Mouse (Mus musculus) forebrain, postnatal 0 days (tissue): ENCODE results near the gene Gpr108. TPM values are rescaled to one million over a fixed set of nuclear protein-coding genes. Genes with fewer than 3 reads are reported as not detected.
"Not testable (repeated sequence)": the region's sequence is repeated elsewhere in the genome, so short reads cannot be mapped to it uniquely, and the experiment has no call there.

ENCODE experiments used
- ATAC-seq: fragments of 200-750 bp; cut with Nextera tagmentation; 2 replicates; pipeline ENCODE4 v1.8.0; 2017; ENCODE audit warnings: mild to moderate bottlenecking, moderate library complexity
- DNase-seq: peaks from one replicate; pipeline ENCODE4 v3.0.0-alpha.2; 2015
- H3K27ac ChIP-seq: fragments of 300-500 bp; sonication (generic); 2 replicates; pipeline ENCODE4 v1.5.1; 2014; ENCODE audit warnings: low read depth, mild to moderate bottlenecking, antibody characterized with exemption, low read length, moderate library complexity, mixed read lengths
- H3K27me3 ChIP-seq: fragments of 300-500 bp; sonication (generic); 2 replicates; pipeline ENCODE4 v1.6.1; 2014; ENCODE audit warnings: mild to moderate bottlenecking, low read length, mixed read lengths; ENCODE audit not compliant: insufficient read depth
- H3K36me3 ChIP-seq: fragments of 300-500 bp; sonication (generic); 2 replicates; pipeline ENCODE4 v1.6.1; 2014; ENCODE audit warnings: mild to moderate bottlenecking, moderate library complexity; ENCODE audit not compliant: insufficient read depth
- H3K4me1 ChIP-seq: fragments of 300-500 bp; sonication (generic); 2 replicates; pipeline ENCODE4 v1.6.1; 2014; ENCODE audit warnings: antibody characterized with exemption; ENCODE audit not compliant: insufficient read depth
- H3K4me2 ChIP-seq: fragments of 300-500 bp; sonication (generic); 2 replicates; pipeline ENCODE4 v1.6.1; 2014; ENCODE audit warnings: low read depth, mild to moderate bottlenecking, moderate library complexity
- H3K4me3 ChIP-seq: fragments of 300-500 bp; sonication (generic); 2 replicates; pipeline ENCODE4 v1.5.1; 2014; ENCODE audit warnings: low read depth, low read length, mixed read lengths
- H3K9ac ChIP-seq: fragments of 300-500 bp; sonication (generic); 2 replicates; pipeline ENCODE4 v1.6.1; 2014; ENCODE audit warnings: mild to moderate bottlenecking
- H3K9me3 ChIP-seq: fragments of 300-500 bp; sonication (generic); 2 replicates; pipeline ENCODE4 v1.6.1; 2016; ENCODE audit warnings: low read length
- CTCF ChIP-seq: sonication (generic); IDR thresholded peaks from 2 replicates; pipeline ENCODE4 v1.5.1; 2016; ENCODE audit warnings: antibody characterized with exemption, control low read depth, low read depth
- WGBS: fragments of 180-500 bp; shearing (Covaris S2); extraction: QIAGEN DNeasy Blood & Tissue Kit; methylation state at CpG from one replicate; pipeline ENCODE4 v1.1.7; 2014; 5-methylcytosine and 5-hydroxymethylcytosine counted together
- polyA plus RNA-seq: library from polyadenylated mRNA; unstranded; fragments of >200 nt; fragmentation: Nextera tagmentation; extraction: Ambion mirVana; gene quantifications from 2 replicates; pipeline ENCODE4 v1.2.1, GENCODE M21; 2015
- total RNA-seq: library from RNA; depleted of rRNA; stranded (reverse); fragments of >200 nt; gene quantifications from 2 replicates; pipeline ENCODE4 v1.2.3, GENCODE M21; 2014

The Gpr108 gene
- total and polyA plus RNA-seq, 2 experiments from 2014 or later, result 17.5 to 18.6 TPM

GRCm38 (mm10) chr17:57278537-57278936 lies 30.3 kb upstream of the Gpr108 start:
- no peaks in the 10 kb centered on the region; the same call in 1 of the 2 replicates for H3K27me3 ChIP-seq
- ATAC-seq (no peak), DNase-seq (no peak)
- H3K27ac ChIP-seq, result no peak overlapping the region
- H3K4me2 ChIP-seq, result no peak overlapping the region
- H3K9me3 ChIP-seq, result no peaks in the 10 kb centered on the region
- H3K4me3 ChIP-seq, result no peak overlapping the region
- 0 out of 2 replicates have a peak, but pooled peaks cover 3% of the 10 kb centered on the region for H3K4me1 ChIP-seq
- no peaks in the 10 kb centered on the region for H3K36me3 ChIP-seq
- no peak for TF ChIP-seq CTCF
- WGBS, result 89% methylated on average over 2 of the region's 2 CpGs
- no peak overlapping the region for H3K9ac ChIP-seq

GRCm38 (mm10) chr17:57277598-57278261 lies 29.5 kb upstream of the Gpr108 start:
- not testable (repeated sequence) for H3K27me3 ChIP-seq, H3K4me2 ChIP-seq, H3K4me3 ChIP-seq, H3K9me3 ChIP-seq, H3K4me1 ChIP-seq, DNase-seq, ATAC-seq, H3K36me3 ChIP-seq, H3K27ac ChIP-seq, H3K9ac ChIP-seq
- 87% methylated on average over 4 of the region's 5 CpGs for WGBS

DNA sequence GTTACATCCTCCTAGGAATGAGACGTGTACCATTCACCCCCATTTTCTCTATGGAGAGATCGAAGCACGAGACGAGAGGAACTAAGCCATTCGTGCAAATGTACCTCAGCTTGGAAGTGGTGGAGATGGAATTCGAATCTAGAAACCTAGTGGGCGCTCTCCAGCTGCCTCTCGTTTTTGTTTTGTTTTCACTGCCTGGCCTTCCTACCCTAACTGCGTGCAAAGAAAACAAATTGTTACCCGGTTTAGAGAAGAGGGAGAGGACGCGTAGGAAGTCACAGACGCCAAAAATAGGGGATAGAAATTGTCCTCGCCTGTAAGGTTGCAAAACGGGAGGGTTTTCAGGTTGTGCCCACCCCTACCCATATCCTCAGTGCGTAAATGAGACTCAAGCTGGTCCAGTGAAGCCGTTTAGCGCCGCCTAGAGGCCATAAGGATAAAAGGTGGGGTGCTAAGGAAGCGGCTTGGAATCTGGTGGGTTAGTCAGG lies 28.4 kb upstream of the Gpr108 start:
- ATAC-seq, result peak; percentile 86
- peak overlapping the region; percentile 76 for H3K4me2 ChIP-seq
- peak overlapping the region; percentile 59 for H3K4me3 ChIP-seq
- H3K27me3 ChIP-seq, result no peaks in the 10 kb centered on the region; the same call in 1 of the 2 replicates
- no peak overlapping the region; the same call in 1 of the 2 replicates for H3K27ac ChIP-seq
- 0 out of 2 replicates have a peak, but pooled peaks cover 3% of the 10 kb centered on the region for H3K4me1 ChIP-seq
- peak; percentile 90 for DNase-seq
- no peaks in the 10 kb centered on the region for H3K9me3 ChIP-seq
- H3K9ac ChIP-seq, result peak overlapping the region; percentile 45
- WGBS, result under 1% methylated on average over 20 of the region's 20 CpGs
- TF ChIP-seq CTCF, result peak; percentile 88
- no peaks in the 10 kb centered on the region for H3K36me3 ChIP-seq

GRCm38 (mm10) chr17:57275997-57276351 lies 27.7 kb upstream of the Gpr108 start:
- Histone ChIP-seq H3K27ac (no peak overlapping the region), H3K4me2 (peak overlapping the region; percentile 76), H3K9me3 (no peaks in the 10 kb centered on the region), H3K27me3 (no peaks in the 10 kb centered on the region; the same call in 1 of the 2 replicates), H3K4me1 (0 out of 2 replicates have a peak, but pooled peaks cover 3% of the 10 kb centered on the region), H3K9ac (peak overlapping the region; percentile 45), H3K36me3 (no peaks in the 10 kb centered on the region), H3K4me3 (peak overlapping the region; percentile 59)
- DNase-seq (peak; percentile 36), ATAC-seq (no peak)
- no peak for TF ChIP-seq CTCF
- WGBS, result 4% methylated on average over 13 of the region's 13 CpGs

DNA sequence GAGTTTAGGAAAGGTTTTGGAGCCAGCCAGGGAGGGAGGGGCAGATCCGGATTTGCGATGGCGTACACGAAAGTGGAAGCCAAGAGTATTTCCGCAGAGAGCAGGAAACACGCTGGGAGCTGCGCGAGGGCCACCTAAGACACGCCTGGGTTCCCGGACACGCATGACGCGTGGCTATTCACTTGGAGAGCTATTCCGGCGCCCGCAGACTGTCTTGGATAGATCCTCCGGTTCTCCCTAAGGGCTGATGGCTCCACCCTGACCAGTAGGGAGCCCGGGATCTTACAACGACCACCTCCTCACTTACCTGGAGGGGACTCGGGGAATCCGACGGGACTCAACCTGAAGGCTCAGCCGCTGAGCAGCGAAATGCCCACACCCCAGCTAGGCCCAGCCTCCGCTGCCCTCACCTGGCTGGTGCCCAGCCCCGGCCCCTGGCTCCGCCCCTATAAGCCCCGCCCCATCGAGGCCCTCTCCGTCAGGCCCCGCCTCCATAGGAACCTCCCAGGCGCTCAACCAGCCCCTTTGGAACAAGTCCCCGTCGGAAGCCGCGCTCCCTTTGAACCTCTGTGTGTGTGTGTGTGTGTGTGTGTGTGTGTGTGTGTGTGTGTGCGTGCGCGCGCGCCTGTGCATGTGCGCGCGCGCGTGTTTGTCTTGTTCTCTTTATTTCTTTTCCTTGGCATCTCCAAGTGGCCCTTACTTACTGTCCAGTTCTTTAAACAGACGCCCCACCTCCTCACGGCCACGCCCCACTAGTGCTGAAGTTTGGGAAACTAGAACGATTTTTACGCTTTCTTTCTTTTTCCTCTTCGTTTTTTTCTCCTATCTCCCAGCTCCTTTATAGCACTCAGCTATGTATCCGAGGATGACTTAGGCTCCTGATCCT lies 27.1 kb upstream of the Gpr108 start:
- ATAC-seq (peak; percentile 62), DNase-seq (peak; percentile 71)
- H3K4me2 ChIP-seq, result peak overlapping the region; percentile 76
- peak overlapping the region; percentile 45 for H3K9ac ChIP-seq
- TF ChIP-seq CTCF, result no peak
- 0 out of 2 replicates have a peak, but pooled peaks cover 3% of the 10 kb centered on the region for H3K4me1 ChIP-seq
- H3K36me3 ChIP-seq, result no peaks in the 10 kb centered on the region
- H3K9me3 ChIP-seq, result no peaks in the 10 kb centered on the region
- no peak overlapping the region for H3K27ac ChIP-seq
- peak overlapping the region; percentile 59 for H3K4me3 ChIP-seq
- no peaks in the 10 kb centered on the region; the same call in 1 of the 2 replicates for H3K27me3 ChIP-seq
- WGBS, result under 1% methylated on average over 53 of the region's 53 CpGs

DNA sequence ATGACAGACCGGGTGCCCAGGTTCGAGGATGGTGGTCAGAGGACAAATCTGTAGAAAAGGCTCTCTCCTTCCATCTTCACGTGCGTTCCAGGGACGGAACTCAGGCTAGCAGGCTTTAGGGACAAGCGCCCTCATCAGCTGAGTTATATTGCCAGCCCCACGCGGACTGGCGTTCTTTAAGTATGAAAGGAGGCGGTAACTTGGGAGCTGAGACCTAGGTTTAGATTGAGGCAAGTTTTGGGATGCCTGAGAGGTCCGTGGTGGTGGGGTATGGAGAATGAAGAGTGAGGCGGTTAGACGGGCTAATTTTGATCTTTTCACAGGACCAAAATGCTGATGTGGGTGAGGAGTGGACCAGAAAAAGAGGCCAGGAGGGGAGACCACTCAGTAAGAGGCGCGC lies 26.4 kb upstream of the Gpr108 start:
- 6% methylated on average over 15 of the region's 15 CpGs for WGBS
- no peak overlapping the region for H3K27ac ChIP-seq
- H3K27me3 ChIP-seq, result no peaks in the 10 kb centered on the region; the same call in 1 of the 2 replicates
- 0 out of 2 replicates have a peak, but pooled peaks cover 3% of the 10 kb centered on the region for H3K4me1 ChIP-seq
- ATAC-seq (no peak; the same call in 1 of the 2 replicates), DNase-seq (no peak)
- TF ChIP-seq CTCF, result no peak
- H3K4me2 ChIP-seq, result peak overlapping the region; percentile 76
- peak overlapping the region; percentile 59 for H3K4me3 ChIP-seq
- peak overlapping the region; percentile 45 for H3K9ac ChIP-seq
- H3K36me3 ChIP-seq, result no peaks in the 10 kb centered on the region
- no peaks in the 10 kb centered on the region for H3K9me3 ChIP-seq
